Mouse (Mus musculus) spleen, postnatal 36 days (tissue): Measurements from ENCODE around the gene Fbxo11.
A peak's percentile ranks its signal among the peaks of the same experiment; 100 is the strongest.
"Not testable (repeated sequence)": the region's sequence is repeated elsewhere in the genome, so short reads cannot be mapped to it uniquely, and the experiment has no call there.

Experiments
- DNase-seq, 2 experiments: peaks; one replicate each; pipeline ENCODE4 v3.0.0; 2022; ENCODE audit warnings: low spot score in 2 of 2, mixed read lengths in 1 of 2

The Fbxo11 gene

DNA sequence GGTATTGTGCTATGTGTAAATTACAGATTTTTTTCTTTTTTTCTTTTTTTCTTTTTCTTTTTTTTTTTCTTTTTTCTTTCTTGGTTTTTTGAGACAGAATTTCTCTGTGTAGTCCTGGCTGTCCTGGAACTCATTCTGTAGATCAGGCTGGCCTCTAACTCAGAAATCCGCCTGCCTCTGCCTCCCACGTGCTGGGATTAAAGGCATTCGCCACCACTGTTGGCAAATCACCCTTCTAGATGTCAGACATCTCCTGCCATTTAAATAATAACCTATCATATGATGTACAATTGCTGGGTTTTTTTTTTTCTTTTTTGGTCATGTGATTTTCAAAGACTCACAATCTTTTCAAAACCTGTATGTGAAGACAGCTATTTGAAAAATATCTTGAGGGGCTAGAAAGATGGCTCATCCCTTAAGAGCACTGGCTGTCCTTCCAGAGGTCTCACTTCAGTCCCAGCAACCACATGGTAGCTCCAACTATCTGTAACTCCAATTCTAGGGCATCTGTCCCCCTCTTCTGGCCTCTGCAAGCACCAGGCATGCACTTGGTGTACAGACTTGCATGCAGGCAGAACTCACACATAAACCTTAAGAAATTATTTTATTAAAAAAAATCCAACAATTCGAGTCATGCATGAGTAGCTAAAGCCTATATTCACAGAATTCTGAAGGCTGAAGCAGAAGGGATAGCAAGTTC, 2.3 kb upstream of the Fbxo11 start:
- DNase-seq, result peak; percentile 36 to 40

GRCm38 (mm10) chr17:88066799-88067198, 1.7 kb upstream of the Fbxo11 start:
- no peak for DNase-seq

GRCm38 (mm10) chr17:88065801-88066646, 933 bp upstream of the Fbxo11 start:
- DNase-seq, result peak; percentile 91 to 92

DNA sequence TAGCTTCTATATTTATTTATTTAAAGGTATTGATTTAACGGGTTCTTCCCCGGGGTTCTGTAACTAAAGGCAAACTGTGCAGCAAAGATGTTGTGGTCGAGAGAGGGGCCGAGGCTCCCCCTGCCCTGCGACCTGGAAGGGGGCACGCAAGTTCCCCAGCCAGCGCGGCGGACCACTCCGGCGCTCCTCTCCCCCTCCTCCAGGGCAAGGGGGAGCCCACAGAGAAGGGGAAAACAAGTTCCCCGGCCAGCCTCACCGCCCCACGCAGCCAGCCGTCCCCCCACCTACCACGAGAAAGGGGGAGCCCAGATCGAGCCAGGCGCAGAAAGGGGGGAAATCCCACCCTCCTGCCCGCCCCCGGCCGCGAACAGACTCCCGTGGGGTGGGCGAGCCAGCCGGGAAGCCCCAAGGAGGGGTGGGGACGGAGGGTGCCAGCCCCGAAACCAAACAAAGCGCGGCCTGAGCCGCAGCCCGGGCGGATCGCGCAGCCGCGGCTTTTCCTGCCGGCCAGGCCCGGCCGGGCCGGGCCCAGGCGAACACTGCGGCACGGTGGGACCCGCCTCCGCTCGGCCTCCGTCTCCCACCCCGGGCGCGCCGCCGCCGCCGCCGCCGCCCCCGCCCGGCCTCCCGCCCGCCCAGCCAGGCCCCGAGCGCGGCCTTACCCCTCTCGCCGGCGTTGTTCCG, 602 bp downstream of the Fbxo11 start:
- DNase-seq, result peak; percentile 84 to 87

DNA sequence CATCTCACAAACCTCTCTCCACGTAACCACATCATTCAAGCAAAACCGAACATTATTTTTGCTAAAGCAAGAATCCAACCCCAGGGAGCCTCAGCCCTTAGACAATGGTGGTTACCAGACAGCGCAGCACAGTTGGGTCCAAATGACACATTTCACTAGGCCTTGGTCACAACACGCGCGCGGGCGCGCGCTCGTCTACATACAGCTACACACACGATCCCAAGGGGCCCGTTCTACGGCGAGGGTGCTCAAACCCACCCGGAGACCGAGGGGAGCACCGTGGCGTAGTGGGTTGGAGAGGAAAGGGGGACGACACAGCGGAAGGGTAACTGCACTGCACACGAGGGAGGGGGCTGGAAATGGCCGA, 1.1 kb downstream of the Fbxo11 start:
- DNase-seq, result peak; percentile 65 to 72

DNA sequence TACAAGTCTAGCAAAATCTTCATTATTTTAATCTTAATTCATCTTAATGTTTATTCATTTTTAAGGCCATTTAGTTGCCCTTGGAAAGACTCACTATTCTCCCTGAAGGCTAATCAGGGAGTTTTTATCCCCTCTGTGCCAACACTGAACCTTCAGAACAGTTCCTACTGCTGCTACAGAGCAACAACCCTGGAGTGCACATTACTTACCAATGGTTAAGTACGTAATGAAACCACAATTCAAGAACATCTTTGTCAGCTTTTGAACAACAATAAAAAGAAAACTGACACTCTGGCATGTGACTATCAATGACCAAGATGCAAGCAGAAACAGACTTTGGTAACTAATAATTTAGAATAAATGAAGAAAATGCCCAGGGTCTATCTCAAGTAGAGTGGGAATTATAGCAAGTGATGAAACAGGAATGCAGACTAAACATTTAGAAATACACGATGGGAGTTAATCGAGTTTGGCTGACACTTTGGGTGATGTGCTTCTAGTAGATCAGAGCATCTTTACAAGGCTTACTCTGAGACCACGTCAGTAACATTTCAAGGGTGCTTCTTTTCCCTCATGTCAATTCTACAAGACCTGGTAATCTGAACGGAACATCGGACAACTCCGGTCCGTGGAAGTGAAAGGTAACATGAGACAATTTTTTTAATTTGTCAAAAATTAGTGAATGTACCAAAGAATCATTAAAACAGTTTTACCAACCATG, 2.1 kb downstream of the Fbxo11 start:
- no peak for DNase-seq

GRCm38 (mm10) chr17:88061942-88062341, 3.1 kb downstream of the Fbxo11 start:
- DNase-seq, result no peak

GRCm38 (mm10) chr17:88058280-88058679, 6.8 kb downstream of the Fbxo11 start:
- no peak for DNase-seq

DNA sequence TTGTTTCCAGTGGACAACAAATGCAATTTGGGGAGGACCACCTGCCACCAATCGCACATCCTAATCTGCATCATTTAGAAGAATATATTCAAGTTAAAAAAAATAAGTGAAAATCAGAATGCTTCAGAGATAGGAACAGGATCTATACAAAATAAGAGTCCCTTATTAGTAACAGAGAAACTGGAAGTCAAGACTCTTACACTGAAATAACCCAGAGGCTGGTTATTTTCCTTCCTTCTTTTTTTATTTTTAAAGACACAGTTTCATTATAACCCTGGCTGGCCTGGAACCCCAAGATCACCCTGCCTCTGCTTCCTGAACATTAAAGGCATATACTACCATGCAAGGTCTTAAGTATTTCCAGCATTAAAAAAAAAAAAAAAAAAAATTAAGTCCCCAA, 7.2 kb downstream of the Fbxo11 start:
- peak in 1 of 2 experiments; percentile 27 for DNase-seq

- no peak for DNase-seq
These were observed 13.4 kb downstream of the Fbxo11 start for GRCm38 (mm10) chr17:88051679-88052078.

DNA sequence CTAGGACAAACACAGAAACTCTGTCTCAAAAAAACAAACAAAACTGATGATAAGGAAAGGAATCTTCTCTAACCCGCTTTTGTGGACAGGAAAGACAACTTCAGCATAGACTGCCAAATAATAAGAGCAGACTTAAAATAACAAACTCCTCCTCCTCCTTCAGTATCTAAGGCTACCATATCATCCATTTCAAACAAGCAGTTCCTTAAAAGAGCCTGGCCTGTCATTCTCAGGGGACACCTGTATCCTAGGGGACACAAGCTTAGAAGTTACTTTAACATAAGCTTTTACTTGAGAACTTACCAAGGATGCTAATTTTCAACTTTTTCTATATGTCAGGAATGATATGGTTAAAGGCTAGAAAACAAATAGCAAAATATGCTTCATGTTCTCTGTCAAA, 14.2 kb downstream of the Fbxo11 start:
- DNase-seq, result no peak

- DNase-seq, result no peak
These were observed 14.8 kb downstream of the Fbxo11 start for GRCm38 (mm10) chr17:88050318-88050717.

- peak; percentile 81 to 84 for DNase-seq
These were observed 22.7 kb downstream of the Fbxo11 start for GRCm38 (mm10) chr17:88042099-88043086.

GRCm38 (mm10) chr17:88040810-88041209, 24.3 kb downstream of the Fbxo11 start:
- no peak for DNase-seq

GRCm38 (mm10) chr17:88034418-88034817, 30.7 kb downstream of the Fbxo11 start:
- DNase-seq, result no peak

DNA sequence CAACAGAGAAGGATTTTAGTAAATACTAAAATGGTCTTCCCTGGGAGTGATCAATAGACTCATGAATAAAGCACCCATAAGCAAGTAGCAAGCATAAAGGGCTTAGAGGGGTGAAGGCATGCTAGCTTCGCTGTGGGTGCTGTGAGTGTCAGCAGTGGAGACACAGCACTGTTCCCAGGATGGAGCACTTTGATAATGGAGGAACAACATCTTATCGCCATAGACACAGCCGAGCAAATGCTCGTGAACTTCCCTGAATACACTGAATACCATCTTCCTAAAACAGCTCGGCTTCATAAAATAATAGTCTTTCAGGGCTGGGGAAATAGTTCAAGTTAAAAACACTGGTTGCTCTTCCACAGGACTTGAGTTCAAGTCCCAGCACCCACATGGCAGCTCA, 33.3 kb downstream of the Fbxo11 start:
- DNase-seq, result no peak

DNA sequence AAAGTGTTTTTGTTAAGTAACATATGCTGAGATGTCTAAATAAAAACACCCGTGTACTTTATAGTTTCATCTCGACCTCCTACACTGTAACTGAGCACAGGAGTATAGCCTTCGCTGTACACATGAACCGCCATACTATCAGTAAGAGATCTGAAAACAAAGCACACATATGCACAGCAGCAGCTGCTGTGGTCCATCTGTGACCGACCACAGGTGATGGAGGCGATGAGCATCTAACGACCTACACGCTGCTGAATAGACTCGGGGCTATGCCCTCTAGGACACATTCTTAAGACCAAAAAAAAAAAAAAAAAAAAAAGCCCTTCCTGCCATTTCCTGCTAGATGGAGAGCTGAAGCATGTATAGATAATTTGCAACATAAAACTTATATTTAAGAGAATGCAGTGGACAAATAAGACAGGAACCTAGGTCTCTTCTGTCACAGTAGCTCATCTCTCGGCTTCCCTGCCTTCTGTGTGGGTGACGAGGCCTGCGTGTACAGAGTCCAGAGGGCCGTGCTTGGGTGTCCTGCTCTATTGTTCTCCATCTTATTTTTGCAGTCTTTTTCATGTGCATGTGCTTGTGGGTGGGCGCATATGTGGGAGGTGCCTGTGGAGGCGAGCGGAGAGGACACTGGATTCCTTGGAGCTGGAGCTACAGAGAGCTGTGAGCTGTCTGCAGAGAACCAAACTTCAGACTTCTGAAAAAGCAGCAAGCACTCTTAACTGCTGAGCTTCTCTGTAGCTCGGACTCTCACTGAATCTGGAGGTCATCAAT, 35.7 kb downstream of the Fbxo11 start:
- DNase-seq, result no peak

DNA sequence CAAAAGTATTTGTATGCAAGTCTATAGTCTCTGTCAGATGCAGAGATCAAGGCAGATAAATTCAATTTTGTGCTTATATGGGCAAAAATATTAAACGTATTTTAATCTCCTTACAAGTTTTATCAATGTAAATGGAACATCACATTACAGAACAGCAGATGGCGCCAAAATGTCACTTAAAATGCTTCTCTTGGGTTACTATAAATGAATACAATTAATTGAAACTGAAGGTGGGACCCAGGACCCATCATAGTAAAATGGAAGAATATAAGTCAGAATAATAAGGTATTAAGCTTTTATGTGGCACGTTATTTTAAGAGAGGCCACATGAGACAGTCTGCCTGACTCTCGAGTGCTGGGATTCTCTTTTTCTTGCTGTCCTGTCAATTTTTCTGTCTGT, 39.9 kb downstream of the Fbxo11 start:
- DNase-seq, result peak; percentile 33 to 64

- no peak for DNase-seq
These were observed 41.2 kb downstream of the Fbxo11 start for GRCm38 (mm10) chr17:88023924-88024323.

- not testable (repeated sequence) for DNase-seq
These were observed 49.1 kb downstream of the Fbxo11 start for GRCm38 (mm10) chr17:88016027-88016426.
